Mouse (Mus musculus): Measurements from ENCODE around the gene Grip1. TPM values are rescaled to one million over a fixed set of nuclear protein-coding genes. Genes with fewer than 3 reads are reported as not detected.

The Grip1 gene
- total and polyA plus RNA-seq, 2 experiments from 2014 or later = 14.3 to 31.2 TPM

- TF ChIP-seq CTCF (IDR thresholded peaks at IDR 0.05; ENCODE audit: low read depth) = no peak
- H3K36me3 ChIP-seq (ENCODE audit: insufficient read depth, low read length) = no peaks in the 10 kb centered on the region
- no peak overlapping the region; the same call in 1 of the 2 replicates for H3K27ac ChIP-seq
- peak overlapping the region; percentile 44 for H3K4me3 ChIP-seq (ENCODE audit: low read length)
- H3K4me2 ChIP-seq (ENCODE audit: low read depth, low read length) = peak overlapping the region; percentile 89
- ATAC-seq (peak; percentile 70), DNase-seq (ENCODE audit: low spot score) (peak; percentile 54)
- no peaks in the 10 kb centered on the region for H3K9me3 ChIP-seq (ENCODE audit: low read length)
- 3% methylated on average over 26 of the region's 26 CpGs for WGBS
- peak overlapping the region; percentile 47 for H3K9ac ChIP-seq (replicated peaks; ENCODE audit: low read length)
- 0 out of 2 replicates have a peak, but pooled peaks cover 9% of the 10 kb centered on the region for H3K4me1 ChIP-seq (ENCODE audit: insufficient read depth, low read length)
- H3K27me3 ChIP-seq (ENCODE audit: insufficient read depth, low read length) = no peaks in the 10 kb centered on the region
Observed at GRCm38 (mm10) chr10:119692284-119692890, 238.8 kb downstream of the Grip1 start.

GRCm38 (mm10) chr10:119693400-119693799 lies 239.8 kb downstream of the Grip1 start:
- peak overlapping the region; percentile 44 for H3K4me3 ChIP-seq (ENCODE audit: low read length)

GRCm38 (mm10) chr10:119697257-119697798 lies 243.7 kb downstream of the Grip1 start:
- Histone ChIP-seq H3K9ac (replicated peaks; ENCODE audit: low read length) (no peak overlapping the region), H3K4me1 (ENCODE audit: insufficient read depth, low read length) (no peaks in the 10 kb centered on the region), H3K36me3 (ENCODE audit: insufficient read depth, low read length) (no peaks in the 10 kb centered on the region), H3K4me3 (ENCODE audit: low read length) (no peak overlapping the region), H3K9me3 (ENCODE audit: low read length) (no peaks in the 10 kb centered on the region), H3K27me3 (ENCODE audit: insufficient read depth, low read length) (no peaks in the 10 kb centered on the region), H3K4me2 (ENCODE audit: low read depth, low read length) (no peak overlapping the region), H3K27ac (no peak overlapping the region)
- no peak for ATAC-seq
- TF ChIP-seq CTCF (IDR thresholded peaks at IDR 0.05; ENCODE audit: low read depth) = no peak
- WGBS = 58% methylated on average over 9 of the region's 9 CpGs
- no peak for DNase-seq (ENCODE audit: low spot score)

More at GRCm38 (mm10) chr10:119693400-119693799, 239.8 kb downstream of the Grip1 start:
- WGBS = 44% methylated on average over 5 of the region's 5 CpGs
- Histone ChIP-seq H3K27me3 (ENCODE audit: insufficient read depth, low read length) (no peaks in the 10 kb centered on the region), H3K4me1 (ENCODE audit: insufficient read depth, low read length) (0 out of 2 replicates have a peak, but pooled peaks cover 9% of the 10 kb centered on the region), H3K9ac (replicated peaks; ENCODE audit: low read length) (peak overlapping the region; percentile 47; the same call in 1 of the 2 replicates), H3K27ac (no peak overlapping the region), H3K9me3 (ENCODE audit: low read length) (no peaks in the 10 kb centered on the region), H3K4me2 (ENCODE audit: low read depth, low read length) (peak overlapping the region; percentile 89), H3K36me3 (ENCODE audit: insufficient read depth, low read length) (no peaks in the 10 kb centered on the region)
- DNase-seq (ENCODE audit: low spot score) (no peak), ATAC-seq (no peak)
- TF ChIP-seq CTCF (IDR thresholded peaks at IDR 0.05; ENCODE audit: low read depth) = no peak

- no peaks in the 10 kb centered on the region for H3K9me3 ChIP-seq (ENCODE audit: low read length)
- WGBS = 69% methylated on average over 4 of the region's 4 CpGs
- ATAC-seq = no peak
- TF ChIP-seq CTCF (IDR thresholded peaks at IDR 0.05; ENCODE audit: low read depth) = no peak
- no peak overlapping the region for H3K9ac ChIP-seq (replicated peaks; ENCODE audit: low read length)
- no peaks in the 10 kb centered on the region for H3K4me1 ChIP-seq (ENCODE audit: insufficient read depth, low read length)
- no peaks in the 10 kb centered on the region for H3K36me3 ChIP-seq (ENCODE audit: insufficient read depth, low read length)
- DNase-seq (ENCODE audit: low spot score) = no peak
- H3K4me2 ChIP-seq (ENCODE audit: low read depth, low read length) = no peak overlapping the region
- no peak overlapping the region for H3K4me3 ChIP-seq (ENCODE audit: low read length)
- no peaks in the 10 kb centered on the region for H3K27me3 ChIP-seq (ENCODE audit: insufficient read depth, low read length)
- no peak overlapping the region for H3K27ac ChIP-seq
Observed at GRCm38 (mm10) chr10:119705348-119705747, 251.7 kb downstream of the Grip1 start.

DNA sequence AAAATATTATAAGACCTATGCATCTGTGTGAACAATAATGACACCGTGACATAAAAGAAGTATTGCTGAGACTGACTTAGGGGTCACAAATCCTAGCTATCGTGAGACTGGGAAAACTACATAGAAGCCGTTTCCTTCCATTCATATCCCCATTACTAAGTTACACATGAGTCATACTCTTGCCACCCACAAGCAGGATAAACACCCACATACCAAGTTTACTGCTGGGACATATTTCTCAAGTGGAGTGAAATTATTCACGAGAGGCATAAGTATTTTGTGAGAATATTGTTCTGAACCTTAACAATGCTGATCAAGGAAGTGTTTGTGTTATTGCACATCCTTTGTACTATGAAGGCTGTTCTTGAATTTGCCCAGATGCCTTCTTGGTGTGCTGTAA lies 252.7 kb downstream of the Grip1 start:
- Histone ChIP-seq H3K27ac (no peak overlapping the region), H3K27me3 (ENCODE audit: insufficient read depth, low read length) (no peaks in the 10 kb centered on the region), H3K4me2 (ENCODE audit: low read depth, low read length) (no peak overlapping the region), H3K9ac (replicated peaks; ENCODE audit: low read length) (no peak overlapping the region), H3K9me3 (ENCODE audit: low read length) (no peaks in the 10 kb centered on the region), H3K4me1 (ENCODE audit: insufficient read depth, low read length) (no peaks in the 10 kb centered on the region), H3K36me3 (ENCODE audit: insufficient read depth, low read length) (no peaks in the 10 kb centered on the region), H3K4me3 (ENCODE audit: low read length) (no peak overlapping the region)
- no peak for TF ChIP-seq CTCF (IDR thresholded peaks at IDR 0.05; ENCODE audit: low read depth)
- DNase-seq (ENCODE audit: low spot score) (no peak), ATAC-seq (no peak)
- 94% methylated on average over 4 of the region's 4 CpGs for WGBS

GRCm38 (mm10) chr10:119706983-119707382 lies 253.4 kb downstream of the Grip1 start:
- H3K4me2 ChIP-seq (ENCODE audit: low read depth, low read length) = no peak overlapping the region
- DNase-seq (ENCODE audit: low spot score) = no peak
- no peak overlapping the region for H3K27ac ChIP-seq
- TF ChIP-seq CTCF (IDR thresholded peaks at IDR 0.05; ENCODE audit: low read depth) = no peak
- H3K4me1 ChIP-seq (ENCODE audit: insufficient read depth, low read length) = no peaks in the 10 kb centered on the region
- H3K4me3 ChIP-seq (ENCODE audit: low read length) = no peak overlapping the region
- H3K9ac ChIP-seq (replicated peaks; ENCODE audit: low read length) = no peak overlapping the region
- no peaks in the 10 kb centered on the region for H3K9me3 ChIP-seq (ENCODE audit: low read length)
- WGBS = 80% methylated on average over 10 of the region's 10 CpGs
- H3K27me3 ChIP-seq (ENCODE audit: insufficient read depth, low read length) = no peaks in the 10 kb centered on the region
- no peak for ATAC-seq
- no peaks in the 10 kb centered on the region for H3K36me3 ChIP-seq (ENCODE audit: insufficient read depth, low read length)

DNA sequence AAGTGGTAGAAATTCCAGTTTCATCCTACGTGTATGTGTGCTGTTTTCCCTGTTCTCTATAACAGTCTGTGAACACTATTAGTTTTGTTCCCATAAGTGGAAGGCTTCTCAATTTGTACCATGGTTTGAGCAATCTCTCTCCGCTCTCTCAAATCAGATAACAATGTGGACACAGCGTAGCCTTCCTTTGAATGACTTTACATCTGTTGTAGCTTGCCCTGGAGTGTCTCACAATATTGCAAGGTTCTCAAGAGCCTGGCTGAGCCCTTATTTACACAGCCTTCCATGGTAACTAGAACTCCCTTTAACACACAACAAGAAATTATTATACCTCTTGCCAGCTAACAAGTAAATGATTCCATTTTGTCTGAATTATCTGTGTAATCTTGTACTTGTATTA lies 268.3 kb downstream of the Grip1 start:
- Histone ChIP-seq H3K4me1 (ENCODE audit: insufficient read depth, low read length) (no peaks in the 10 kb centered on the region), H3K36me3 (ENCODE audit: insufficient read depth, low read length) (no peaks in the 10 kb centered on the region), H3K27ac (no peak overlapping the region), H3K4me2 (ENCODE audit: low read depth, low read length) (no peak overlapping the region), H3K27me3 (ENCODE audit: insufficient read depth, low read length) (no peaks in the 10 kb centered on the region), H3K9ac (replicated peaks; ENCODE audit: low read length) (no peak overlapping the region), H3K9me3 (ENCODE audit: low read length) (no peaks in the 10 kb centered on the region), H3K4me3 (ENCODE audit: low read length) (no peak overlapping the region)
- DNase-seq (ENCODE audit: low spot score) (no peak), ATAC-seq (no peak)
- TF ChIP-seq CTCF (IDR thresholded peaks at IDR 0.05; ENCODE audit: low read depth) = no peak
- WGBS = 67% methylated on average over 3 of the region's 3 CpGs

Data from hindbrain, postnatal 0 days (tissue).